Mouse (Mus musculus) natural killer cell, adult 2 months (primary cell): ENCODE results near the gene Sult6b2.

Experiments used
- DNase-seq, 2 experiments: peaks; one replicate each; pipeline ENCODE4 v3.0.0; 2022; ENCODE audit warnings: low spot score in 2 of 2

The Sult6b2 gene

DNA sequence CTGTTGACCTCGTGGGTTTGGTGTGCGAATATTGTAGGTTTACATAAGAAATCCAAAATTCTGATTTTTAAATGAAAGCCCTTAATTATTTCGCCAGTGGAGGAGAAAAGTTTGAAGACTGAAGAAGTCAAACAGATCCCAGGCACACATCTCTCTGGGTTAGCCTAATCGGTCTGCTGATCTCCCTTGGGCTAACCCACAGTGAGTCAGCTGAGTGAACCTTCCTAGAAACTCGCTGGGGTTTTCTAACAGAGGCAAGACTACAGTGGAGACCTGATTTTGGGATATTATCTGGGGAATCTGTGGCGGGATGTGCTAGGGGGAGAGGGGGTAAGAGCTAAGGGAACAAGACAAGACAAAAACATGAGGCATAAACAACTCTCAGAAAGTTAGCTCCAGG is 5.9 kb upstream of the Sult6b2 start:
- DNase-seq, result no peak

DNA sequence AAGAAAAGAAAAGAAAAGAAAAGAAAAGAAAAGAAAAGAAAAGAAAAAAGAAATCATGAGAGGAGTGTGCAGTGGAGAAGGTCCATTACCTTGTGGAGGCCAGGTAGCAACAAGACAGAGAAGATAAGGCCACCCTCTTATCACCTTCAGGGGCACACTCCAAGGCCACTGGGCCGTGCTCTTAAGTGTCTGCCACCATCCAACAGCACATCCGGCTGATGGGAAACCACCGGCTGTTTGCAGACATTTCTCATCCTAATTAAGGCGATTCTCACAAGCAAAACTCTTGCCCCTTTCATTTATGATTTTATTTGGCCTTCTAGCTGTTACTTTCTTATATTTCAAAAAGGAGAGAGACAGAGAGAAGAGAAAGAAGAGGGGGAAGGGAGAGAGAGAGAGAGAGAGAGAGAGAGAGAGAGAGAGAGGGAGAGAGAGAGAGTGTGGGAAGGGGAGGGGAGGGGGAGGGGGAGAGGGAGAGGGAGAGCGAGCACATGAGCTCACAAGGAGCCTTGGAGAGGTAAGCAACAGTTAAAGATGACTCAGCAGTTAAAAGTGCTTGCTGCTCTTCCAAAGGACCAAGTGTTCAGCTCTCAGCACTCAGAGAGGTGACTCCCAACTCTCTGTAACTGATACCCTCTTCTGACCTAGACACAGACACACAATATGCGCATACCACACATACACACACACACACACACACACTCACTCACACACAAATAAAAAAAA is 5.2 kb upstream of the Sult6b2 start:
- DNase-seq, result no peak

DNA sequence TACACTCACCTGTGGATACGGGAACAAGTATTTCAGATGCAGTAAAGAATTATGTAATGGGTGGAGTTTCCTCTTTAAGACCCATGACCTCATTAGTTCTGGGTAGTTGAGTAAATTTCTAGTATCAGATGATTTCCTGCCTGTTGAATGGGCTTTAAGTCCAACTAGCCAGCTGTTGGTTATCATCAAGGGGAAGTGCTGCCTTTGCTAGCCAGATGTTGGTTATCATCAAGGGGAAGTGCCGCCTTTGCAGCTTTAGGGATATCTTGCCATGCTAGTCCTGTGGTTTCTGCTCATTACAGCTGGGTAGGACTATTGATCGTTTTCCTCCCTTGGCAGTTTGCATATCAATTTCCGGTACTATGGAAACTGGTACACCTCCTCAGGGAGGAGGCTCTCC is 2.0 kb upstream of the Sult6b2 start:
- DNase-seq, result no peak

- no peak for DNase-seq
These were observed 1.4 kb downstream of the Sult6b2 start for GRCm38 (mm10) chr6:142802617-142803525.

DNA sequence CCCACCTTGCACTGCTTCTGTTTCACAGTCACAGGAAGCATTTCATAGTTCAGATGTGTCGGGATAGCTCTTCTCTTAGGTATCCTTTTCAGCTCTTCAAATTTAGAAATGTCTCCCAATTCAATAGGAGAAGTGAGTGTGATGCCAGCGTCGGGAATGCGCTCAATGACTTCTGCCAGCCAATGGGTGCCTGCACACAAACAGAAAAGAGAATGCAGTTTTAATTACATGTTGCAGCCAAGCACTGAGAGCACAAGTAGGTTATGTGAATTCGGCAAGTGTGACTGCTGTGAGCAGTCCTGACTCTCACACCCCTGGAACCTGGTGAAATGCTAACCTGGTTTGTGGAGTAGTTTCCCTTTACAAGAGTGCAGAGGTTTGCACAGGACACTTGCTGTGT is 2.6 kb downstream of the Sult6b2 start:
- DNase-seq, result no peak

DNA sequence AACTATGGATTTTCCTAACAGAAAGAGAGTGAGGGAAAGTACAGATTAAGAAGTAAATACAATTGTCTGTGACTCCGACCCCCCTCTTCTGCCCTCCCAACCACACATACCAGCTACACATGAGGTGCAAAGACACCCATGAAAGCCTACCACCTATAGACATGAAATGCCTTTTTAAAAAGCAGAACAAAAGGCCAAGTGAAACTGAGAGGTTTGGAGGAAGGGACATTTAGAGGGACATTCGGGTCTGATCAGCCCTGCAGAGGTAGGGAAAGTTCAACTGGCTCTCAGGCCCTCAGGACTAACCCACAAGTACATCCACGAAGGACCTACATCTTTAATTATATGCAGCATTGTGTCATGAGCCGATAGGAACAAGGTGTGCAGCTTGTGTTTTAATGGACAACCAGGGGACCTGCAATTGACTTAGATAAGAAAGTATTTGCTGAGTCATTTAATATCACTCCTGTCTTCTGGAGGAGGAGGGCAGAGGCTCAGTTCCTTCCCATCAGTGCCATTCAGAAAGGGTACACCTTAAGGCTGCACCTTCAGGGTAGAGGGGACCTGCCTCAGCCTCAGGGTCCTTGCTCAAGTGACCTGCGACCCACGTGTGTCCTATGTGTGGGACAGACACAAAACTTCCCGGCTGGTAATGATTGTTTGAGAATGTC is 4.5 kb downstream of the Sult6b2 start:
- DNase-seq, result no peak

- no peak for DNase-seq
These were observed 5.5 kb downstream of the Sult6b2 start for GRCm38 (mm10) chr6:142798837-142799236.

GRCm38 (mm10) chr6:142797996-142798395 is 6.3 kb downstream of the Sult6b2 start:
- no peak for DNase-seq

DNA sequence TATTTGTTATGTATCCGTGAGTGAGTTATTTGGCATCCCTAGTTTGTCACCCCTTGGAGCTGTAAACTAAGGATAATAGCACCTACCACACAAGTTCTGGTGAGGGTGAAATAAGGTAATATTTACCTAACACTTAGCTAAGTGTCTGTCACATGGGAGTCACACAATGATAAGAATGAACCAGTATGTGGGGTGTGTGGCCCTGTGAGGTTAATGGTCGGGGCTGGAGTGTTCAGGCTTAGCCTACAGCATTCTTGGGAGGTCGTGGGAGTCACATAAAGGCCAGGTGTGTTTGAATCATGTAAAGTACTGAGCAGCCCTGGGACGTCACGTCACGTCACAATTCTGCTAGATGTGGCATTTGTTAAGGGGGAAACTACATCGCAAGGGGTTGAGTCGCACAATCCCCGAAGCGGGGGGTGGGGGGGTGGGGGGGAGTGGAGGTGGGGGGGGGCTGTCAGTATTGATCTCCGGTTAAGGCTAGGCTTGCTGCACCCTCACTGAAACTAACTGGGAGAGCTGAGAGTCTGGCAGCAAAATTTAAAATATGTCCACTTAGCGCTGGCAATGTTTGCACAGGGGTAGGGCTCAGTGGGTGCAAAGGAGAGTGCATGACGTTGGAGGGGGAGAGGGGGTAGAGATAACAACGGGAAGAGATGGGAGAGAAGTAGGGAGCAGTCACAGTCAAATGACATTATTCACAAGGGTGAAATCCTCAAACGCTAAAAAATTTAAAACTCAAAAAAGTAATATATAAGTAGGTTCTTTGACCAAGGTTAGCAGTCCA is 8.5 kb downstream of the Sult6b2 start:
- DNase-seq, result no peak

DNA sequence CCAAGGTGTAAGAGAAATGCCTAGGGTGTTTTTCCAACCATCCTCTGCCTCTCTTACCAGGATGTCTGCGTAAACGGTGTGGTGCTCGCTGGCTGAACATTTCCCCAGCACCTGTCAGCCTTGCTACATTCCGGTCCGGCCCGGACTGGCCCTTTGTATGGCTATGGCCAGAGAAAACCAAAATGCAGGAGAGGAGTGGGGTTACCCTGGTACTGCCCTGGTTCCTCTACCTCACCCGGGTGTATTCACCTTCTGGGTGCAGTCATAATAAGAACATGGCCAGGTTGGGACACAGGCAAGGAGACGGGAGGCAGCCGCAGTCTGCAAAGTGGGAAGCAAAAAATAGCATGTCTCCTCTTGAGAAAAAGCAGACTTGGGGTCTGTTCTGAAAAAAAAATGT is 9.2 kb downstream of the Sult6b2 start:
- DNase-seq, result no peak

GRCm38 (mm10) chr6:142793468-142793867 is 10.8 kb downstream of the Sult6b2 start:
- no peak for DNase-seq

- DNase-seq, result no peak
These were observed 11.9 kb downstream of the Sult6b2 start for GRCm38 (mm10) chr6:142792241-142792968.

- DNase-seq, result no peak
These were observed 14.6 kb downstream of the Sult6b2 start for GRCm38 (mm10) chr6:142789736-142790135.

DNA sequence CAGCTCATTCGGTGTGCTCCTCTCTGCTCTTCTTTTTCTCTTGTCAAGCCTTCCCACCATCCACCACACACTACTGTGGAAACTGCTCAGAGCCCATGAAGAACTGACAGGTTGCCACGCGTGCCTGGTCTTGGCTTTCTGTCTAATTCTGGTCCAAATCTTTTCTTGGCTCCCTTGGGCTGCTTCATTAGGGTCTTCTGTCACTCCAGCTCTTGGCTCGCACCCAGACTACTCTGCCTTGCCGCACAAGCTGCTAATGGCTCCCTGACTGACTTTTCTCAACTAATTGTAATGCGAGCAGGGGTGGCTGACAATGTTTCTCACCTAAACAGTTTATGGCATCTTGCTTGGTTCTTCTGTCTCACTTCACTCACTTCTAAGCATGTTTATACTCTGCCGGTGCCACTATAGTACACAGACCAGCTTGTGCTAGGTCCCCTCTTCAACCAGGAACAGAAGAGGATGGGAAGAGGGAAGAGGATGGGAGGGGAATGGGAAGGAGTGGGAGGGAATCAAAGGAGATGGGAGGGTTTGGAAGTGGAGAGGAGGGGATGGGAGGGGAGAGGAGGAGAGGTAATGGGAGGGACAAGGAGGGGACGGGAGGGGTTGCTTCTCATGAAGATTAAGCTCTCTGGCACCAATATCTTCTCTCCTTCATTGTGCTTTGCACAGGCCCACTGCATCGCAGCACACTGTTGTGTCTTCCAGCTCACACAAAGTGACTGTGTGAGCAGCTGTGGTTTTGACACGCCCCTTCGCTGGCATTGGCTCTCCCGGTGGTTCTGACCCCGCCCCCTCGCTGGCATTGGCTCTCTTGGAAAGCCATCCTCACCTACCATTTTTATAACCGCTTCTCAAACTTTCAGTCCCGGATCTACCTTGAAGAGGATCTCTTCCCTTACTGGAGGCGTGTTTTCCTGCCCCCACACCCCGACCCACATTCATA is 16.0 kb downstream of the Sult6b2 start:
- DNase-seq, result no peak

DNA sequence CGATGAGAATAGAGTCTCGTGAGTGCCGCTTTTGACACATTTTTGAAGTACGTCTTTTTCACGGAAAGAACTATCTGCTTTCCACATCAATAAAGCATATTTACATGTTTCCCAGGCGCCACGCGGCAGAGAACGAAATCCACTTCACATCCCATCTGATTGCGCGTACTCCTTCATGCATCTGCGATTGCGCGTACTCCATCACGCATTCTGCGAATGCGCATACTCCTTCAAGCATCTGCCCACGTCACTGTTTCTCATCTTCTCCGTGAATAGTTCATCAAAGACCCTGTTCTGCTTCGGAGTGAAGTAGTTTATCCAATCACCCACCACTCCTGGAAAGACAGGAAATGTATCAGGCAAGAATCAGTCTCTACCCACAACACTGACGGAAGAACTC is 18.2 kb downstream of the Sult6b2 start:
- no peak for DNase-seq

- DNase-seq, result peak; percentile 47 to 70
These were observed 19.0 kb downstream of the Sult6b2 start for GRCm38 (mm10) chr6:142785343-142785742.

GRCm38 (mm10) chr6:142781286-142781685 is 23.0 kb downstream of the Sult6b2 start:
- DNase-seq, result no peak

- no peak for DNase-seq
These were observed 23.7 kb downstream of the Sult6b2 start for GRCm38 (mm10) chr6:142780574-142781033.

- DNase-seq, result peak in 1 of 2 experiments; percentile 9
These were observed 24.3 kb downstream of the Sult6b2 start for GRCm38 (mm10) chr6:142779812-142780573.
